Mouse (Mus musculus) liver, embryonic 16.5 days (tissue): ENCODE results near the gene Foxp1. TPM values are rescaled to one million over a fixed set of nuclear protein-coding genes. Genes with fewer than 3 reads are reported as not detected.

Experiments used
- ATAC-seq: fragments of 200-750 bp; cut with Nextera tagmentation; 2 replicates; pipeline ENCODE4 v1.8.0; 2017; ENCODE audit warnings: low read depth, mild to moderate bottlenecking, moderate number of reproducible peaks, moderate library complexity
- H3K27ac ChIP-seq: fragments of 300-500 bp; sonication (generic); 2 replicates; pipeline ENCODE4 v1.5.1; 2014; ENCODE audit warnings: mild to moderate bottlenecking, low read length
- H3K27me3 ChIP-seq: fragments of 300-500 bp; sonication (generic); 2 replicates; pipeline ENCODE4 v1.6.1; 2014; ENCODE audit warnings: low read depth, low read length, mixed read lengths; ENCODE audit not compliant: control insufficient read depth, insufficient read depth
- H3K36me3 ChIP-seq: fragments of 300-500 bp; sonication (generic); 2 replicates; pipeline ENCODE4 v1.6.1; 2014; ENCODE audit warnings: mild to moderate bottlenecking; ENCODE audit not compliant: control insufficient read depth, insufficient read depth
- H3K4me1 ChIP-seq: fragments of 300-500 bp; sonication (generic); 2 replicates; pipeline ENCODE4 v1.6.1; 2014; ENCODE audit warnings: low read depth, low read length, mixed read lengths; ENCODE audit not compliant: control insufficient read depth
- H3K4me2 ChIP-seq: fragments of 300-500 bp; sonication (generic); 2 replicates; pipeline ENCODE4 v1.6.1; 2014; ENCODE audit warnings: low read depth, low read length, mixed read lengths
- H3K4me3 ChIP-seq: fragments of 300-500 bp; sonication (generic); 2 replicates; pipeline ENCODE4 v1.5.1; 2014; ENCODE audit warnings: low read depth, mild to moderate bottlenecking, low read length
- H3K9ac ChIP-seq: fragments of 300-500 bp; sonication (generic); 2 replicates; pipeline ENCODE4 v1.6.1; 2014; ENCODE audit warnings: low read depth, low read length
- H3K9me3 ChIP-seq: fragments of 300-500 bp; sonication (generic); replicated peaks from 2 replicates; pipeline ENCODE4 v1.6.1; 2016; ENCODE audit warnings: low read length; ENCODE audit not compliant: control insufficient read depth
- WGBS: fragments of 180-500 bp; shearing (Covaris S2); extraction: QIAGEN DNeasy Blood & Tissue Kit; methylation state at CpG from one replicate; pipeline ENCODE4 v1.1.7; 2014; ENCODE audit not compliant: insufficient replicate concordance; 5-methylcytosine and 5-hydroxymethylcytosine counted together
- polyA plus RNA-seq: library from polyadenylated mRNA; unstranded; fragments of >200 nt; fragmentation: Nextera tagmentation; extraction: Ambion mirVana; gene quantifications from 2 replicates; pipeline ENCODE4 v1.2.1, GENCODE M21; 2015

Gene Foxp1
- polyA plus RNA-seq, 1 experiment from 2014 or later = 13.6 TPM

DNA sequence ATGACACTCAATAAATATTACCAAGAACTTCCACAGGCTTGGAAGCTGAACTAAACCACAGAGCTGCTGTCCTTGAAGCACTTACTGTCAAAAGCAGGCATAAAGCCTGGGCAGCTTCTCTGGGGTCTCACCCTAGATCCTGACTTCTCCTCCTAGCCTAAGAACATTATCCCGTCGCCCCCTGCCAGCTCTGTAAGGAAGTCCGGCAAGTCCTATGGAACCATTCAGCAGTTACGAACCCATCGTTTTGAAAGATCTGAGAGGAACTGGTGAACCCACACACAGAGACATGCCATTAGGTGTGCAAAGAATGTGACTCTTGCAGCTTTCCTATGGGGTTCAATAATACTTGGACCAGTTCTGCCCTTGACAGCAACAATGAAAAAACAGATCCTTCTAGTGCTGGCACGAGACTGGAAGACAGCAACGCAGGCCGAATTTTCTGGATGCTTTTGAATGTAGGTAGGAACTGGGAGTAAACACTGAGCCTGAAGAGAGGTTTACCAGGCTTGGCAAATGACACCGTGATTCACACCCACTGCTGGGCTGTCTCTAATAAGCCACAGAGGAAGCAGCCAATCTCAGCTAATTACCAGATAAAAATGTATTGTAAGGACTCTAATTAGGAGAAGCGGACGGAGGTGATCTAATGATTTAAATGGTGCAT, 574.9 kb downstream of the Foxp1 start:
- H3K27me3 ChIP-seq = no peaks in the 10 kb centered on the region
- H3K9ac ChIP-seq = no peak overlapping the region
- H3K4me2 ChIP-seq = no peak overlapping the region
- H3K27ac ChIP-seq = no peak overlapping the region
- no peaks in the 10 kb centered on the region for H3K9me3 ChIP-seq
- ATAC-seq = no peak
- 79% methylated on average over 11 of the region's 11 CpGs for WGBS
- no peaks in the 10 kb centered on the region for H3K36me3 ChIP-seq
- H3K4me1 ChIP-seq = no peaks in the 10 kb centered on the region
- H3K4me3 ChIP-seq = no peak overlapping the region

GRCm38 (mm10) chr6:98946731-98947130, 575.8 kb downstream of the Foxp1 start:
- WGBS = 81% methylated on average over 4 of the region's 4 CpGs
- Histone ChIP-seq H3K9me3 (no peaks in the 10 kb centered on the region), H3K27me3 (no peaks in the 10 kb centered on the region), H3K36me3 (no peaks in the 10 kb centered on the region), H3K9ac (no peak overlapping the region), H3K4me1 (no peaks in the 10 kb centered on the region), H3K4me2 (no peak overlapping the region), H3K27ac (no peak overlapping the region), H3K4me3 (no peak overlapping the region)
- no peak for ATAC-seq

GRCm38 (mm10) chr6:98945496-98946412, 576.8 kb downstream of the Foxp1 start:
- H3K9ac ChIP-seq = no peak overlapping the region
- H3K27ac ChIP-seq = no peak overlapping the region
- no peak overlapping the region for H3K4me2 ChIP-seq
- no peaks in the 10 kb centered on the region for H3K9me3 ChIP-seq
- no peak for ATAC-seq
- H3K4me1 ChIP-seq = no peaks in the 10 kb centered on the region
- 76% methylated on average over 21 of the region's 21 CpGs for WGBS
- peaks cover 3% of the 10 kb centered on the region for H3K36me3 ChIP-seq
- no peak overlapping the region for H3K4me3 ChIP-seq
- H3K27me3 ChIP-seq = no peaks in the 10 kb centered on the region

DNA sequence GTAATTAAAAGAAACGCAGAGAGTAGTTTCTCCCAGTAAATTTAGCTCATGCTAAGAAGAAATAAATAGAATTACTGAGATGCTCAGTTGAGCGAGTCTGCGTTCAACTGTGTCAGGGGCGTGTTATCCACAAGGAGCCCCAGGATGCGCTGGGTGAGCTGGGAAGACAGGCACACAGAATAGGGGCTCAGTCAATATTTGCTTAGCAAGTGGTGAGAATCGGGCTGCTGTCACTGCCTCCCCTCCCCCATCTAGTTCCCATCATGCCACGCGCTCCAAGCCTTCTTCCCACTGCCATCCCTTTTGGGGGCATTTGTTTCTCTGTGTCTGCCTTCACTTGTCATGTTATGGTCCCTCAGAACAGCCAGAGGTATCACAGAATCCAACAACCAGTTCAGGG, 584.2 kb downstream of the Foxp1 start:
- no peak for ATAC-seq
- Histone ChIP-seq H3K27ac (no peak overlapping the region), H3K4me3 (no peak overlapping the region), H3K4me1 (no peaks in the 10 kb centered on the region), H3K27me3 (no peaks in the 10 kb centered on the region), H3K9me3 (no peaks in the 10 kb centered on the region), H3K9ac (no peak overlapping the region), H3K36me3 (peaks cover 5% of the 10 kb centered on the region), H3K4me2 (no peak overlapping the region)
- 75% methylated on average over 8 of the region's 8 CpGs for WGBS

GRCm38 (mm10) chr6:98937513-98937912, 585.0 kb downstream of the Foxp1 start:
- no peaks in the 10 kb centered on the region for H3K9me3 ChIP-seq
- H3K4me1 ChIP-seq = no peaks in the 10 kb centered on the region
- H3K4me3 ChIP-seq = no peak overlapping the region
- H3K36me3 ChIP-seq = peaks cover 5% of the 10 kb centered on the region
- H3K4me2 ChIP-seq = no peak overlapping the region
- 78% methylated on average over 11 of the region's 11 CpGs for WGBS
- no peak for ATAC-seq
- H3K9ac ChIP-seq = no peak overlapping the region
- H3K27ac ChIP-seq = no peak overlapping the region
- H3K27me3 ChIP-seq = no peaks in the 10 kb centered on the region

GRCm38 (mm10) chr6:98936377-98936776, 586.1 kb downstream of the Foxp1 start:
- no peak for ATAC-seq
- no peak overlapping the region for H3K27ac ChIP-seq
- H3K9me3 ChIP-seq = no peaks in the 10 kb centered on the region
- no peak overlapping the region for H3K4me3 ChIP-seq
- 69% methylated on average over 3 of the region's 3 CpGs for WGBS
- H3K36me3 ChIP-seq = peaks cover 5% of the 10 kb centered on the region
- H3K27me3 ChIP-seq = no peaks in the 10 kb centered on the region
- H3K4me1 ChIP-seq = no peaks in the 10 kb centered on the region
- no peak overlapping the region for H3K9ac ChIP-seq
- H3K4me2 ChIP-seq = no peak overlapping the region

- Histone ChIP-seq H3K36me3 (peaks cover 3% of the 10 kb centered on the region), H3K27me3 (no peaks in the 10 kb centered on the region), H3K9me3 (no peaks in the 10 kb centered on the region), H3K4me2 (no peak overlapping the region), H3K27ac (no peak overlapping the region), H3K4me1 (no peaks in the 10 kb centered on the region), H3K9ac (no peak overlapping the region), H3K4me3 (no peak overlapping the region)
- no peak for ATAC-seq
- WGBS = 82% methylated on average over 8 of the region's 8 CpGs
Measured at GRCm38 (mm10) chr6:98935169-98935568, 587.4 kb downstream of the Foxp1 start.

GRCm38 (mm10) chr6:98934381-98934780, 588.1 kb downstream of the Foxp1 start:
- H3K4me1 ChIP-seq = no peaks in the 10 kb centered on the region
- 83% methylated on average over 10 of the region's 10 CpGs for WGBS
- no peak overlapping the region for H3K9ac ChIP-seq
- H3K36me3 ChIP-seq = peaks cover 7% of the 10 kb centered on the region
- no peak overlapping the region for H3K4me2 ChIP-seq
- no peaks in the 10 kb centered on the region for H3K9me3 ChIP-seq
- H3K27ac ChIP-seq = no peak overlapping the region
- H3K4me3 ChIP-seq = no peak overlapping the region
- ATAC-seq = no peak
- H3K27me3 ChIP-seq = no peaks in the 10 kb centered on the region

GRCm38 (mm10) chr6:98933135-98933724, 589.3 kb downstream of the Foxp1 start:
- Histone ChIP-seq H3K4me3 (no peak overlapping the region), H3K4me2 (no peak overlapping the region), H3K27me3 (no peaks in the 10 kb centered on the region), H3K9ac (no peak overlapping the region), H3K9me3 (no peaks in the 10 kb centered on the region), H3K36me3 (peaks cover 7% of the 10 kb centered on the region), H3K4me1 (no peaks in the 10 kb centered on the region), H3K27ac (no peak overlapping the region)
- WGBS = 78% methylated on average over 18 of the region's 18 CpGs
- no peak for ATAC-seq
